In the genomic region with DNA sequence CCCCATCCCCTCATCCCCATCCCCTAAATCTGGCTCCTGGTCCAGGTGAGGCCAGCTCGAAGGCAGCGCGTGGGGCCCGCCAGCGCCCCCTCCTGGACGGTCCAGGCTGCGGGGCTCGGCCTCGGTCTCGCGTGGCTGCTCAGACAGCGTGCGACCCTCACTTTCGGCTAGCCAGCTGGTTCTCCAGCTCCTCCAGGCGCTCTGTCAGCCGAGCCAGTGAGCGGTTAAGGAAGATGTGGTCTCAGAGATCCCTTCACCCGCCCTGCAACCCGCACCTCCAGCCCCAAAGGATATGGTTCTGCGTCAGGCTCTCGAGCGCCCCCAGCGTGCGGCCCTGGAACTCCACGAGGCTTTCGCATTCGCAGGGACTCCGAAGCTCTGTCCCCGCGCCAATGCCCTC, we compare ENCODE assay signal across 8 mouse cellular contexts. TPM values are rescaled to one million over a fixed set of nuclear protein-coding genes. Genes with fewer than 3 reads are reported as not detected.
DNase-seq lines count a peak whose midpoint lies in the region; ATAC-seq and TF ChIP-seq lines count a peak whose summit lies in the region.

No protein-coding gene starts in this region.

- POLR2A ChIA-PET in Patski (lab: Charles Lee): interaction anchor here (0.6 kb wide), 1 partner anchor 72 kb away, joined by 3 read pairs; no protein-coding TSS in a partner anchor

- H3K27ac ChIP-seq in hindbrain, embryonic 14.5 days: no peak overlapping the region

- H3K9ac ChIP-seq in hindbrain, embryonic 14.5 days: peak overlapping the region; percentile 47

- H3K4me1 ChIP-seq in hindbrain, embryonic 14.5 days (replicated peaks; ENCODE audit: control insufficient read depth, insufficient read depth, low read length): peaks cover 8% of the 10 kb centered on the region

- no peak for DNase-seq in Patski (ENCODE audit: low read depth, low spot score)
- DNase-seq in cerebellum, postnatal 36 days: peak; percentile 89 to 90
- DNase-seq in frontal cortex, postnatal 36 days (ENCODE audit: low spot score in 2 of 2): peak; percentile 88 to 89
- peak; percentile 89 for DNase-seq in hindbrain, embryonic 14.5 days (ENCODE audit: low spot score)
- peak; percentile 86 to 89 for DNase-seq in layer of hippocampus, postnatal 36 days
- peak; percentile 80 for DNase-seq in lung, postnatal 25 days (ENCODE audit: low spot score)
- peak; percentile 33 for DNase-seq in retina, adult 2 months (ENCODE audit: low read depth, low spot score)
- peak; percentile 78 for DNase-seq in thymus, postnatal 25 days

- H3K9me3 ChIP-seq in hindbrain, embryonic 14.5 days (ENCODE audit: control insufficient read depth, low read length): 0 out of 2 replicates have a peak, but pooled peaks cover 3% of the 10 kb centered on the region

- H3K27me3 ChIP-seq in Patski: no peaks in the 10 kb centered on the region
- H3K27me3 ChIP-seq in hindbrain, embryonic 14.5 days (ENCODE audit: control insufficient read depth, insufficient read depth, low read length): peaks cover 28% of the 10 kb centered on the region; the same call in 1 of the 2 replicates

- ATAC-seq in Patski: peak; percentile 42
- ATAC-seq in hindbrain, embryonic 14.5 days (ENCODE audit: low FRiP score): peak; percentile 72

- H3K4me2 ChIP-seq in hindbrain, embryonic 14.5 days (replicated peaks): peak overlapping the region; percentile 58

- H3K36me3 ChIP-seq in hindbrain, embryonic 14.5 days (replicated peaks; ENCODE audit: control insufficient read depth, insufficient read depth): no peaks in the 10 kb centered on the region

- in situ Hi-C loops in Patski (cut with MboI; ENCODE audit: low pct_unique_long_range_greater_than_20kb): loop anchor here (5.0 to 10.0 kb wide), 3 partner anchors 37 to 285 kb away; no protein-coding TSS in a partner anchor

- CTCF ChIA-PET in Patski (lab: Charles Lee): interaction anchor here (0.6 to 3.5 kb wide), 24 partner anchors 9 to 301 kb away, joined by 3 to 22 read pairs (median 6); a partner anchor contains a TSS

- peak overlapping the region; percentile 40 for H3K4me3 ChIP-seq in hindbrain, embryonic 14.5 days (replicated peaks; ENCODE audit: low read length)

- TF ChIP-seq CTCF in Patski (IDR thresholded peaks at IDR 0.05): peak; percentile 99

- under 1% methylated on average over 30 of the region's 30 CpGs for WGBS in hindbrain, embryonic 14.5 days

RNA-seq across cellular contexts. Expression of a gene that starts 0.6 kb away (rescaled TPM):
- 149 TPM for polyA plus RNA-seq in Patski (2021)
- polyA plus RNA-seq in hindbrain, embryonic 14.5 days (2014; fragmentation: Nextera tagmentation; extraction: Ambion mirVana): 0.33 and 0.62 TPM in 2 replicates
- 1 to 10 TPM in 1 of 2 experiments, under 1 TPM in 1; 0.85 to 1.4 TPM for total RNA-seq in layer of hippocampus, postnatal 36 days (2021)

RNA-seq across cellular contexts. Expression of a gene that starts 13.4 kb away (rescaled TPM):
- polyA plus RNA-seq in Patski (2021): 0.06 TPM
- 0.04 and 0.15 TPM in 2 replicates for polyA plus RNA-seq in hindbrain, embryonic 14.5 days (2014; fragmentation: Nextera tagmentation; extraction: Ambion mirVana)
- under 1 TPM; 0.35 to 0.46 TPM for total RNA-seq in layer of hippocampus, postnatal 36 days (2021)

RNA-seq across cellular contexts. Expression of a gene that starts 15.5 kb away (rescaled TPM):
- 0.10 TPM for polyA plus RNA-seq in Patski (2021)
- 0.44 and 0.75 TPM in 2 replicates for polyA plus RNA-seq in hindbrain, embryonic 14.5 days (2014; fragmentation: Nextera tagmentation; extraction: Ambion mirVana)
- 10 to 100 TPM; 13.0 to 13.4 TPM for total RNA-seq in layer of hippocampus, postnatal 36 days (2021)

RNA-seq across cellular contexts. Expression of a gene that starts 54.2 kb away (rescaled TPM):
- polyA plus RNA-seq in Patski (2021): 672 TPM
- 6.8 and 9.3 TPM in 2 replicates for polyA plus RNA-seq in hindbrain, embryonic 14.5 days (2014; fragmentation: Nextera tagmentation; extraction: Ambion mirVana)
- total RNA-seq in layer of hippocampus, postnatal 36 days (2021): 100 to 1,000 TPM; 102 to 129 TPM

RNA-seq across cellular contexts. Expression of a gene that starts 57.0 kb away (rescaled TPM):
- not detected for polyA plus RNA-seq in Patski (2021)
- polyA plus RNA-seq in hindbrain, embryonic 14.5 days (2014; fragmentation: Nextera tagmentation; extraction: Ambion mirVana): not detected in 2 replicates
- not detected for total RNA-seq in layer of hippocampus, postnatal 36 days (2021)

Comparison
In these comparisons a context has a peak if more than half of its experiments do, and no peak if none do; other contexts are left out.
1. RNA of a gene that starts 0.6 kb away (polyA plus RNA-seq): 149 TPM in Patski (single experiment); 0.33 to 0.62 TPM in hindbrain, embryonic 14.5 days; every median in the first group is over 10 times any median in the second.